Mouse (Mus musculus) liver, embryonic 14.5 days (tissue): ENCODE results near the gene Ccdc51.

ENCODE experiments used
- CTCF ChIP-seq: IDR thresholded peaks from 2 replicates; pipeline ENCODE4 v1.5.1; 2016; ENCODE audit warnings: antibody characterized with exemption, low read depth, control low read depth
- EP300 ChIP-seq: IDR thresholded peaks from 2 replicates; pipeline ENCODE4 v1.6.1; 2016; ENCODE audit warnings: antibody characterized with exemption, low read depth

DNA sequence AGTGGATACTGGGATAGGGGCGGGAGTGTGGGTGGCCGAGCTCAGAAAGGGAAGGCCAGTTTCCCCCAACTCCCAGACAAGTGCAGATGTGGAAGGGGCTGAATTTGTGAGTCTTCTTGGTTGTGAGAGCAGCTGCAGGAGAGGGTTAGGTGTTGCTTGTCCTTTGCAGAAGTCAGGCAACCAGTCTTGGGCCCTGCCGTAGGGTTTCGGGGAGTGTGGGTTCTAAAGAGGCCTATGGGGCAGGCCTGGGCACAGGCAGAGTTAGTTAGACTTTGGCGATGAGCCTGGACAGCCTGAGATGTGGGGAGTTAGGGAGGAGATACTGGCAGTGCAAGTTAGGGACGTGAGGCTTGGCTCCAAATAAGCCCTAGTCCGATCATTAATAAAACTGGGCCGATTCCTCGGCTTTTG is 14.0 kb downstream of the Ccdc51 start:
- no peak for TF ChIP-seq CTCF
- TF ChIP-seq EP300 = no peak
